Mouse (Mus musculus): Measurements from ENCODE around the gene Ifi35. TPM values are rescaled to one million over a fixed set of nuclear protein-coding genes. Genes with fewer than 3 reads are reported as not detected.
A peak's percentile ranks its signal among the peaks of the same experiment; 100 is the strongest.

Ifi35 gene
- polyA plus RNA-seq, 1 experiment: 1.6 TPM

DNA sequence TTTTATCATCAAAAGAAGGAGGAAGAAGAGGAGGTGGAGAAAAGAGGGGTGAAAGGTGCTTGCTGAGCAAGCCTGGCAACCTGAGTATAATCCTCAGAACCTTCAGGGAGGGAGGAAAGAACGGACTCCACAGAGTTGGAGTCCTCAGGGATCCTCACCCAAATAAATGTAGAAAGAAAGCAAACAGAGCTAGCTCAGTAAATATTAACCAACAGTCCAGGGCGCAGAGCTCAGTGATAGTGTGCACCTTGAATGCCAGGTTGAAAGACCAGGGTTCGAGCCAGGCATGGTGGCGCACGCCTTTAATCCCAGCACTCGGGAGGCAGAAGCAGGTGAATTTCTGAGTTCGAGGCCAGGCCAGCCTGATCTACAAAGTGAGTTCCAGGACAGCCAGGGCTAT lies 7.4 kb downstream of the Ifi35 start:
- H3K4me3 ChIP-seq (replicated peaks): no peak overlapping the region
- peaks cover 19% of the 10 kb centered on the region for H3K4me1 ChIP-seq (ENCODE audit: control insufficient read depth)
- no peaks in the 10 kb centered on the region for H3K27me3 ChIP-seq (ENCODE audit: control insufficient read depth)
- TF ChIP-seq GATA1 (IDR thresholded peaks at IDR 0.05; ENCODE audit: low read length) (no peak), TAL1 (IDR thresholded peaks at IDR 0.05; ENCODE audit: low read length) (no peak)
- no peaks in the 10 kb centered on the region for H3K9me3 ChIP-seq (ENCODE audit: control insufficient read depth, low read length)
- peaks cover 60% of the 10 kb centered on the region for H3K36me3 ChIP-seq (ENCODE audit: control insufficient read depth)

DNA sequence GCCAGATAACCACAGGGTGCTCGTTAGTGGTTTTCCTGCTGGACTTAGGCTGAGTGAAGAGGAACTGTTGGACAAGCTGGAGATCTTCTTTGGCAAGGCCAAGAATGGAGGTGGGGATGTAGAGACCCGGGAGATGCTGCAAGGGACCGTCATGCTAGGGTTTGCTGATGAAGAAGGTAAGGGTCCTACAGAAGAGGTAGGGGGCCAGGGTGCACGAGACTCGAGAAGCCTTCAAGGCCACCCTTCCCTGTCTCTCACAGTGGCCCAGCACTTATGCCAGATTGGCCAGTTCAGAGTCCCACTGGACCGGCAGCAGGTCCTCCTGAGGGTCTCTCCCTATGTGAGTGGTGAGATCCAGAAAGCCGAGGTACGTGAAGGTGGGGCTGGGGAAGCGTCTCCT lies 9.4 kb downstream of the Ifi35 start:
- peaks cover 8% of the 10 kb centered on the region for H3K4me1 ChIP-seq (ENCODE audit: control insufficient read depth)
- H3K27me3 ChIP-seq (ENCODE audit: control insufficient read depth): peaks cover 3% of the 10 kb centered on the region; the same call in 1 of the 2 replicates
- no peaks in the 10 kb centered on the region for H3K9me3 ChIP-seq (ENCODE audit: control insufficient read depth, low read length)
- no peak for TF ChIP-seq GATA1 (IDR thresholded peaks at IDR 0.05; ENCODE audit: low read length)
- no peak for TF ChIP-seq TAL1 (IDR thresholded peaks at IDR 0.05; ENCODE audit: low read length)
- no peak overlapping the region for H3K4me3 ChIP-seq (replicated peaks)
- H3K36me3 ChIP-seq (ENCODE audit: control insufficient read depth): peaks cover 54% of the 10 kb centered on the region

DNA sequence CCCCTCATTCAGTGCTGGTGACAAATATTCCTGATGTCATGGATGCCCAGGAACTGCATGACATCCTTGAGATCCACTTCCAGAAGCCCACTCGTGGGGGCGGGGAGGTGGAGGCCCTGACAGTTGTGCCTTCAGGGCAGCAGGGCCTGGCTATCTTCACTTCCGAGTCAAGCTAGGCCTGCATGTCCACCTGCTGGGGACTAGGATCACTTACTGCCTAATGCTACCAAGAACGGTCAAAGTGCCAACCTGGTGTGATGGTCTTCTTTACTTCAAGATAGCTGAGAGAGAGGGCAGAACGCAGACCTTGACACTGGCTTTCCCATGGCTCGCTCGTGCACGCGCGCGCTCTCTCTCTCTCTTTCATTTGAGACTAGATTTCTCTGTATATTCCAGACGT lies 10.0 kb downstream of the Ifi35 start:
- H3K27me3 ChIP-seq (ENCODE audit: control insufficient read depth): peaks cover 7% of the 10 kb centered on the region
- no peaks in the 10 kb centered on the region for H3K9me3 ChIP-seq (ENCODE audit: control insufficient read depth, low read length)
- no peak overlapping the region for H3K4me3 ChIP-seq (replicated peaks)
- H3K36me3 ChIP-seq (ENCODE audit: control insufficient read depth): peaks cover 54% of the 10 kb centered on the region
- H3K4me1 ChIP-seq (ENCODE audit: control insufficient read depth): peaks cover 14% of the 10 kb centered on the region
- TF ChIP-seq TAL1 (IDR thresholded peaks at IDR 0.05; ENCODE audit: low read length) (no peak), GATA1 (IDR thresholded peaks at IDR 0.05; ENCODE audit: low read length) (no peak)

DNA sequence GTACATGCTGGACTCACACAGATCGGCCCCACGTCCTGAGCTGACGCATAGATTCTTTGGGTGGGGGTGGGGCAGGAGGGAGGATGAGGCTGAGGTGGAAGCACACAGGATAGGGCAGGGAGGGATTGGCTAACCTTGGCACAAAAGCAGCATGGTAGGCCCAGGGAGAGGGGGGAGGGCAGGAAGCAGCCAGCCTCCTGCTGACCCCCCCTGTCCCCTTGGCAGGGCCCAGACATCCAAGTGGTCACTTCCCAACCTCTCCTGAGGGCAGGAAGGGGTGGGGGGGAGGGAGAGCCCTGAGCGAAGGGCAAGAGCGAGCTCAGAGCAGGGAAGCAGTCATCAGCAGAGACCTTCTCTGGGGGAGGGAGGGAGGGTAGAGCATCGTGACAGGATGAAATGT lies 11.5 kb downstream of the Ifi35 start:
- Histone ChIP-seq H3K4me3 (replicated peaks) (no peak overlapping the region), H3K36me3 (ENCODE audit: control insufficient read depth) (peaks cover 47% of the 10 kb centered on the region), H3K4me1 (ENCODE audit: control insufficient read depth) (peaks cover 24% of the 10 kb centered on the region), H3K9me3 (ENCODE audit: control insufficient read depth, low read length) (no peaks in the 10 kb centered on the region), H3K27me3 (ENCODE audit: control insufficient read depth) (peaks cover 22% of the 10 kb centered on the region)
- TF ChIP-seq GATA1 (IDR thresholded peaks at IDR 0.05; ENCODE audit: low read length) (no peak), TAL1 (IDR thresholded peaks at IDR 0.05; ENCODE audit: low read length) (no peak)

DNA sequence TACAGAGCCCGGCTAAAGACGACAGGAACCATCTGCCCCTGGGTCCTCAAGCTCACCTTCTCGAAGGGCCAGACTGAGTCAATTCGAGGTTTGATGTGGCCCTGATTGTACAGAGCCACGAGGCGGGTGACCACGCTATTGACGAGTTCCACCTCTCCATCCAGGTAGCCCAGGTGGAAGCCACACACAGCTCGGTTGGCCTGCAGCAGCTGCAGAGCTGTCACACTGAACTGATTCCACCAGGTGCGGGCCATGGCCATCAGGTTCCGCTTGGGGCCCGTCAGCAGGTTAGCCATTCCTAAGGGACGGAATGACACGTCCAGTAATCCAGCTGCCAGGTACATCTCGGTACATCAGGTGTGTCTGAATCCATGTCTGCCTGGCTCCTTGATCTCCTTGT lies 12.1 kb downstream of the Ifi35 start:
- Histone ChIP-seq H3K4me1 (ENCODE audit: control insufficient read depth) (peaks cover 30% of the 10 kb centered on the region), H3K36me3 (ENCODE audit: control insufficient read depth) (peaks cover 46% of the 10 kb centered on the region)

DNA sequence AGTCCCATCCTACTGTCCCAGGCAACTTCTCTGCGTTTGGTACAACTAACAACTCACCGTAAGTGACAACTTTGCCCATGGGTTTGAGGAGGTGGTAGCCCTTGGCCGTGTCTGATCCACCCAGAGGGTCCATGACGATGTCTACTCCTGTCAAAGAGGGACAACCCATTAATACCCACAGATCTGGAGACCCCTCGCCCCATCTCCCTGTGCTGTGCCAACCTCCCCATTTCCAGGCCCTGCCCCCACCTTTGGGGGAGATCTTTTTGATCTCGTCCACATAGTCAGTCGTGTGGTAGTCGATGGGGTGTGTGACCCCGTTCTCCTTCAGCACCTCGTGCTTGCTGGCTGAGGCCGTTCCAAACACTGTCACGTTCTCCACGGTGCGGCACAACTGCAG lies 13.9 kb downstream of the Ifi35 start:
- H3K4me1 ChIP-seq (ENCODE audit: control insufficient read depth): peaks cover 45% of the 10 kb centered on the region
- H3K9me3 ChIP-seq (ENCODE audit: control insufficient read depth, low read length): no peaks in the 10 kb centered on the region
- peaks cover 37% of the 10 kb centered on the region for H3K36me3 ChIP-seq (ENCODE audit: control insufficient read depth)
- H3K27me3 ChIP-seq (ENCODE audit: control insufficient read depth): peaks cover 47% of the 10 kb centered on the region
- TF ChIP-seq GATA1 (IDR thresholded peaks at IDR 0.05; ENCODE audit: low read length) (no peak), TAL1 (IDR thresholded peaks at IDR 0.05; ENCODE audit: low read length) (no peak)
- no peak overlapping the region for H3K4me3 ChIP-seq (replicated peaks)

More for the DNA sequence above, 12.1 kb downstream of the Ifi35 start:
- TF ChIP-seq TAL1 (IDR thresholded peaks at IDR 0.05; ENCODE audit: low read length) (no peak), GATA1 (IDR thresholded peaks at IDR 0.05; ENCODE audit: low read length) (no peak)
- no peak overlapping the region for H3K4me3 ChIP-seq (replicated peaks)
- peaks cover 28% of the 10 kb centered on the region for H3K27me3 ChIP-seq (ENCODE audit: control insufficient read depth)
- H3K9me3 ChIP-seq (ENCODE audit: control insufficient read depth, low read length): no peaks in the 10 kb centered on the region

DNA sequence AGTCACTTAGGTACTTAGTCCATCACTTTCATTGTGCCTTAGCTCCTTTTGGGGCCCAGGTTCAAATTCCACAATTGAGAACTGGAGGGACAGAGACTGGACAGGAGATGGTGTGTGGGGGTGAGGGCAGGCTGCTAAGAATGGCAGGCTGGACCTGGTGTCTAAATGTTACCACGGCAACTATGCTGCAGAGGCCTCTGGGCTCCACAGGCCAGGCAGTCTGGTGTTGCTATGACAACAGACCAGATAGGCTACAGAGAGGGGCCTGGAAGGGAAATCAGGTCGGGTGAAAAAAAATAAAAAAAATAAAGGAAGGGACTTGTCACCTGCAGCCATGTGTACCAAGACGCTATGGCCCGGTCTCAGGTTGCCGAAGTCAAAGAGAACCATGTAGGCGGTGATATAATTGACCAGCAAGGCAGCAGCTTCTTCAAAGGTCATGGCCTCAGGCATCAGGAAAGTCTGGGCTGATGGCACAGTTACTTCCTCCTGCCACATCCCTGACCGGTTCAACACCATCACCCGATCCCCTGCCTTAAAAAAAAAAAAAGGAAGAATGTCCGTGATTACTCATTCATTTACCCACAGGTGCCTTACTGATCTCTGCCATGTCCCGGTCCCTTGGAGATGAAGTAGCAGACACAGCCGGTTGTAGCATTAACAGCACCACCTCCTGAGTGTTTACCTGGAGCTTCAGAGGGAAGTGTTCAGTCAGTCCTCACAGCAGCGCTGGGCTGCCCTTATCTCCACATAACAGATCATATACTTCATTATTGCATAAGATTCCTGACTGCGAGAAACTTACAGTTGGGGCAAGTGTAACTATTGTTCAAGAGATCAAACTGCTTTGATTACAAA lies 14.6 kb downstream of the Ifi35 start:
- no peak overlapping the region for H3K4me3 ChIP-seq (replicated peaks)
- no peak for TF ChIP-seq TAL1 (IDR thresholded peaks at IDR 0.05; ENCODE audit: low read length)
- no peak for TF ChIP-seq GATA1 (IDR thresholded peaks at IDR 0.05; ENCODE audit: low read length)
- H3K27me3 ChIP-seq (ENCODE audit: control insufficient read depth): peaks cover 53% of the 10 kb centered on the region
- peaks cover 31% of the 10 kb centered on the region for H3K36me3 ChIP-seq (ENCODE audit: control insufficient read depth)
- H3K4me1 ChIP-seq (ENCODE audit: control insufficient read depth): peaks cover 52% of the 10 kb centered on the region
- no peaks in the 10 kb centered on the region for H3K9me3 ChIP-seq (ENCODE audit: control insufficient read depth, low read length)

DNA sequence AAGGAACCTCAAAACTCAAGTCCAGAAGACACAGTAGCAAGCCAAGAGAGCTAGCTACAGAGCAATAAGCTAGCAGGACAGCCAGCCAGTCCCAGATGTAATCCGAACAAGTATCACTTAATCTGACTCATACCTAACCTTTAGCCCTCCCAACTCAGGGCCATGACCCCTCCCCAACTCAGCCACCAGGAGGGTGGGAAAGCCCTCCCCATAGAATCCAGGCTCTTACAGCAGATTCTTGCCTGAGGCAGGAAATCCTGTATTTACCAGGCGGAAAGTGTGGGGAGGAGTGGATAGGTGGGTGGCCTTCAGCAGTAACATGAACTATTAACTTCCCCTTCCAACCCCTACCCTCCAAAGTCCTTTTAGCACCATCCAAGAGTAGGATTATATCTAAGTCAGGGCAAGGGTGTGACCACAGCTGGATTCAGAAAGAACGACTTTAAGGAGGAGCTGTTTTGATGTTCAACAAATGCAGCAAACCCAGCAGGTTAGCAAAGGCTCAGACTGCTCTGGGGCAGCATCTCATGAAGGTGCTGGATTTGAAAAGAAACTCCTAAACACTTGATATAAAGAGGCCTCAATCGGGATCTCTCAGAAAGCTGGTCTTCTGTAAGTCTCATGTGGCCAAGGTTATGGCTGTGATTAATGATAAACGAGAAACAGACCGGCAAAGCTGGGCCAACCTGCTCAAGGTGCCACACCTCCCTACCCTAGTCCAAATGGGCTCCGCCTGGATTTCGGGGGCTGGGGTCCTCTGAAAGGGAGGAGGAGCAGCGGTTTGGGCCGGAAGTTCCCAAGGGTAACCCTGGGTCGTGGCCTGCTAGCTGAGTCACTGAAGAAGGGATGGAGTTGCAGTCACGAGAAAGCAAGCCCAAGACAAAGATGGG lies 16.2 kb downstream of the Ifi35 start, which contains the start of gene Rnd2:
Gene Rnd2 (plus strand): TSS at position 789 of the 890 bp plus-strand sequence.
- Histone ChIP-seq H3K4me1 (ENCODE audit: control insufficient read depth) (peaks cover 64% of the 10 kb centered on the region), H3K9me3 (ENCODE audit: control insufficient read depth, low read length) (no peaks in the 10 kb centered on the region), H3K27me3 (ENCODE audit: control insufficient read depth) (peaks cover 70% of the 10 kb centered on the region), H3K4me3 (replicated peaks) (peak within 1 kb of the TSS; percentile 69), H3K36me3 (ENCODE audit: control insufficient read depth) (peaks cover 15% of the 10 kb centered on the region)
- no peak for TF ChIP-seq GATA1 (IDR thresholded peaks at IDR 0.05; ENCODE audit: low read length)
- TF ChIP-seq TAL1 (IDR thresholded peaks at IDR 0.05; ENCODE audit: low read length): no peak
